Mouse (Mus musculus) frontal cortex, postnatal 25 days (tissue): Measurements from ENCODE around the gene Baz1a.

ENCODE experiments used
- DNase-seq, 2 experiments: peaks; one replicate each; pipeline ENCODE4 v3.0.0; 2022; ENCODE audit warnings: low spot score in 2 of 2

Baz1a gene

GRCm38 (mm10) chr12:55013626-55014398 lies at the start of gene Baz1a:
TSS of gene Baz1a (minus strand) at chr12:55014348.
- no peak for DNase-seq

GRCm38 (mm10) chr12:55062141-55062540 lies 48.0 kb upstream of the Baz1a start:
- DNase-seq, result no peak

GRCm38 (mm10) chr12:55061006-55061405 lies 46.9 kb upstream of the Baz1a start:
- DNase-seq, result no peak

- no peak for DNase-seq
Measured at GRCm38 (mm10) chr12:55060212-55060898, 46.2 kb upstream of the Baz1a start.

- no peak for DNase-seq
Measured at GRCm38 (mm10) chr12:55059812-55060211, 45.7 kb upstream of the Baz1a start.

GRCm38 (mm10) chr12:55058865-55059615 lies 44.9 kb upstream of the Baz1a start:
- no peak for DNase-seq

- DNase-seq, result no peak
Measured at GRCm38 (mm10) chr12:55056703-55057102, 42.6 kb upstream of the Baz1a start.

GRCm38 (mm10) chr12:55054551-55055241 lies 40.5 kb upstream of the Baz1a start:
- DNase-seq, result no peak

- no peak for DNase-seq
Measured at GRCm38 (mm10) chr12:55053267-55053666, 39.1 kb upstream of the Baz1a start.

GRCm38 (mm10) chr12:55051210-55052173 lies 37.3 kb upstream of the Baz1a start:
- no peak for DNase-seq

- DNase-seq, result no peak
Measured at GRCm38 (mm10) chr12:55049731-55050353, 35.7 kb upstream of the Baz1a start.

- no peak for DNase-seq
Measured at GRCm38 (mm10) chr12:55041011-55041410, 26.9 kb upstream of the Baz1a start.

- no peak for DNase-seq
Measured at GRCm38 (mm10) chr12:55027088-55027487, 12.9 kb upstream of the Baz1a start.

- DNase-seq, result no peak
Measured at GRCm38 (mm10) chr12:55023284-55023683, 9.1 kb upstream of the Baz1a start.

- DNase-seq, result no peak
Measured at GRCm38 (mm10) chr12:55019421-55019877, 5.3 kb upstream of the Baz1a start.

- DNase-seq, result no peak
Measured at GRCm38 (mm10) chr12:55017119-55017721, 3.1 kb upstream of the Baz1a start.

- no peak for DNase-seq
Measured at GRCm38 (mm10) chr12:55016339-55017118, 2.4 kb upstream of the Baz1a start.

- DNase-seq, result no peak
Measured at GRCm38 (mm10) chr12:55015428-55015827, 1.3 kb upstream of the Baz1a start.

GRCm38 (mm10) chr12:55013031-55013430 lies 1.1 kb downstream of the Baz1a start:
- DNase-seq, result no peak
